Mouse (Mus musculus) neural tube, embryonic 11.5 days (tissue): ENCODE results near the gene Iqschfp. TPM values are rescaled to one million over a fixed set of nuclear protein-coding genes. Genes with fewer than 3 reads are reported as not detected.

ENCODE experiments used
- ATAC-seq: fragments of 200-750 bp; cut with Nextera tagmentation; 2 replicates; pipeline ENCODE4 v1.8.0; 2017; ENCODE audit warnings: moderate number of reproducible peaks, mild to moderate bottlenecking, moderate TSS enrichment, moderate library complexity; ENCODE audit not compliant: insufficient read depth, low FRiP score, low TSS enrichment
- DNase-seq: peaks from one replicate; pipeline ENCODE4 v3.0.0-alpha.2; 2015; ENCODE audit warnings: low spot score
- H3K27ac ChIP-seq: fragments of 300-500 bp; sonication (generic); 2 replicates; pipeline ENCODE4 v1.5.1; 2014; ENCODE audit warnings: low read depth, mild to moderate bottlenecking, low read length
- H3K27me3 ChIP-seq: fragments of 300-500 bp; sonication (generic); 2 replicates; pipeline ENCODE4 v1.6.1; 2014; ENCODE audit warnings: mild to moderate bottlenecking, low read length, mixed read lengths; ENCODE audit not compliant: control insufficient read depth, insufficient read depth
- H3K36me3 ChIP-seq: fragments of 300-500 bp; sonication (generic); 2 replicates; pipeline ENCODE4 v1.6.1; 2014; ENCODE audit warnings: mild to moderate bottlenecking, low read length, moderate library complexity, mixed read lengths; ENCODE audit not compliant: control insufficient read depth, insufficient read depth
- H3K4me1 ChIP-seq: fragments of 300-500 bp; sonication (generic); 2 replicates; pipeline ENCODE4 v1.6.1; 2014; ENCODE audit warnings: low read length, mixed read lengths; ENCODE audit not compliant: control insufficient read depth, insufficient read depth
- H3K4me2 ChIP-seq: fragments of 300-500 bp; sonication (generic); 2 replicates; pipeline ENCODE4 v1.6.1; 2014; ENCODE audit warnings: low read depth, mild to moderate bottlenecking, moderate library complexity
- H3K4me3 ChIP-seq: fragments of 300-500 bp; sonication (generic); 2 replicates; pipeline ENCODE4 v1.5.1; 2014; ENCODE audit warnings: low read depth, low read length
- H3K9ac ChIP-seq: fragments of 300-500 bp; sonication (generic); 2 replicates; pipeline ENCODE4 v1.6.1; 2014; ENCODE audit warnings: mild to moderate bottlenecking, low read length
- H3K9me3 ChIP-seq: fragments of 300-500 bp; sonication (generic); 2 replicates; pipeline ENCODE4 v1.6.1; 2016; ENCODE audit warnings: low read length; ENCODE audit not compliant: control insufficient read depth
- WGBS: fragments of 180-500 bp; shearing (Covaris S2); extraction: QIAGEN DNeasy Blood & Tissue Kit; methylation state at CpG from one replicate; pipeline ENCODE4 v1.1.7; 2014; 5-methylcytosine and 5-hydroxymethylcytosine counted together
- polyA plus RNA-seq: library from polyadenylated mRNA; unstranded; fragments of >200 nt; fragmentation: Nextera tagmentation; extraction: Ambion mirVana; gene quantifications from 2 replicates; pipeline ENCODE4 v1.2.1, GENCODE M21; 2014

Gene Iqschfp
- polyA plus RNA-seq, 1 experiment from 2014 or later: 0.37 TPM

GRCm38 (mm10) chr3:68572249-68573225, 680.5 kb downstream of the Iqschfp start:
- peak; percentile 84 for ATAC-seq
- 8% methylated on average over 28 of the region's 28 CpGs for WGBS
- H3K36me3 ChIP-seq: no peaks in the 10 kb centered on the region
- H3K9me3 ChIP-seq: no peaks in the 10 kb centered on the region
- peak overlapping the region; percentile 67 for H3K9ac ChIP-seq
- H3K4me1 ChIP-seq: peaks cover 15% of the 10 kb centered on the region
- H3K27me3 ChIP-seq: no peaks in the 10 kb centered on the region
- peak; percentile 84 for DNase-seq
- peak overlapping the region; percentile 91 for H3K27ac ChIP-seq
- H3K4me3 ChIP-seq: peak overlapping the region; percentile 33
- peak overlapping the region; percentile 51 for H3K4me2 ChIP-seq

DNA sequence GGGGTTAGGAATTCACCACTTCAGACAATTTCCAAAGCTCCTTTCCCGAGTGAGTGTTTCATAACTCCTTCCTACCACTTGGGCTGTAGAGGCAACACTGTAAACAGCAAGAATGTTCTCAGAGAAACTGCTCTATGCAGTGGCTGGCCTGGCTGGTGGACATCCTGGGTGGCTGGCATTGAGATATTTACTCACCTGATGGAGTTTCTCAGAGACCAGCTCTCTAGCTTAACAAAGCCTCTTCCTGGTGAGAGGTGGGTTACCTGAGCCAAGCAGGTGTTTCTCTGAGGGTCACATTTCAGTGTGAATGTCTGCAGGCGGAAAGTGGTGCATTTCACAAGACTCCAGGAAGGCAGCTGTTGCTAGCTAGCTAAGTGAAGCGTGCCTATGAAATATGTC, 681.2 kb downstream of the Iqschfp start:
- Histone ChIP-seq H3K27ac (0 out of 2 replicates have a peak overlapping the region, but pooled peaks have one; percentile 28), H3K4me2 (peak overlapping the region; percentile 51), H3K4me3 (peak overlapping the region; percentile 33), H3K4me1 (peaks cover 15% of the 10 kb centered on the region), H3K9ac (peak overlapping the region; percentile 2; the same call in 1 of the 2 replicates), H3K9me3 (no peaks in the 10 kb centered on the region), H3K36me3 (no peaks in the 10 kb centered on the region), H3K27me3 (no peaks in the 10 kb centered on the region)
- ATAC-seq (no peak), DNase-seq (no peak)
- WGBS: 60% methylated on average over 3 of the region's 3 CpGs

GRCm38 (mm10) chr3:68574097-68574496, 682.1 kb downstream of the Iqschfp start:
- 52% methylated on average over 5 of the region's 8 CpGs for WGBS
- Histone ChIP-seq H3K4me1 (peaks cover 15% of the 10 kb centered on the region), H3K9me3 (no peaks in the 10 kb centered on the region), H3K4me3 (peak overlapping the region; percentile 33; the same call in 1 of the 2 replicates), H3K27me3 (no peaks in the 10 kb centered on the region), H3K9ac (no peak overlapping the region), H3K36me3 (no peaks in the 10 kb centered on the region), H3K27ac (no peak overlapping the region), H3K4me2 (peak overlapping the region; percentile 51)
- DNase-seq (no peak), ATAC-seq (no peak)

DNA sequence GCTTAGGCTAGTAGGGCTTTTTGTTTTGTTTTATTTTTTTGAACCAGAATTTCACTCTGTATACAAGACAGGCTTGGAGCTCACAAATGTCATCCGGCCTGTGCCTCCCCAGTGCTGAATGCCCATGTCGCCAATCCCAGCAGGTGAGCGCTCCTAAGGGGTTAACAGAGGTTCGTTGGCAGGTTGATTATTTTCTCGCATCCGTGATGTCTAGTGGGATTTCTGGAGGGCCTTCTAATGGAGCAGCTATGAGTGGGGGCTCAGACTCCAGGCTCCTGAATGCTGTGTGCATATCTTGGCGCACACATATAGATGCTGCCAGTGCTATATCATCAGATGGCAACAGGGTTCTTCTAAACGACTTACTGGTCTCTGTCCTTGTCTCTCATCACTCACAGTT, 682.5 kb downstream of the Iqschfp start:
- Histone ChIP-seq H3K4me3 (peak overlapping the region; percentile 15; the same call in 1 of the 2 replicates), H3K9me3 (no peaks in the 10 kb centered on the region), H3K4me2 (peak overlapping the region; percentile 51; the same call in 1 of the 2 replicates), H3K9ac (no peak overlapping the region), H3K27ac (no peak overlapping the region), H3K36me3 (no peaks in the 10 kb centered on the region), H3K4me1 (peaks cover 15% of the 10 kb centered on the region), H3K27me3 (no peaks in the 10 kb centered on the region)
- 69% methylated on average over 8 of the region's 8 CpGs for WGBS
- no peak for DNase-seq
- no peak for ATAC-seq

GRCm38 (mm10) chr3:68575636-68576340, 683.8 kb downstream of the Iqschfp start:
- peak overlapping the region; percentile 8; the same call in 1 of the 2 replicates for H3K4me2 ChIP-seq
- ATAC-seq: no peak
- no peak overlapping the region for H3K9ac ChIP-seq
- peaks cover 15% of the 10 kb centered on the region for H3K4me1 ChIP-seq
- H3K27ac ChIP-seq: no peak overlapping the region
- 72% methylated on average over 10 of the region's 10 CpGs for WGBS
- H3K4me3 ChIP-seq: no peak overlapping the region
- DNase-seq: no peak
- no peaks in the 10 kb centered on the region for H3K27me3 ChIP-seq
- H3K36me3 ChIP-seq: no peaks in the 10 kb centered on the region
- H3K9me3 ChIP-seq: no peaks in the 10 kb centered on the region

DNA sequence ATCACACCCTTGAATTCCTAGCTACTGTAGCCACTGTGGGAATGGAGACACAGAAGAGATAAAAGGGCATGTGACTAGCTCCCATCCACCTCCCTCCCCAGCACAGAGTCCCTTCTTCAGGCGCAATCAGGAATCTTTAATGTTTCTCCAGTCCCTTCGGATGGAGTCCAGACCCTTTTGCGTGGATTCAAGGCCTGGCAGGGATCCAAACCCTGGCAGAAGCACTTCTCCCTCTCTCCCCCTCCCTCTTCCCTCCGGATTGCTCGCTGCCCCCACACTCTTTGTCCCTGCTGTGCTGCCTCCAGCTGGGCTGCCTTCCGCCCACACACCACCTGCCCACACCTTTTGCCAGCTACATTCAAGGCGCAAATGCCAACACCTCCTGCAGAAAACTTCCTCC, 684.4 kb downstream of the Iqschfp start:
- Histone ChIP-seq H3K4me1 (peaks cover 15% of the 10 kb centered on the region), H3K4me2 (no peak overlapping the region), H3K27ac (no peak overlapping the region), H3K9ac (peak overlapping the region; percentile 12; the same call in 1 of the 2 replicates), H3K4me3 (no peak overlapping the region), H3K36me3 (no peaks in the 10 kb centered on the region), H3K9me3 (no peaks in the 10 kb centered on the region), H3K27me3 (no peaks in the 10 kb centered on the region)
- ATAC-seq: no peak
- DNase-seq: peak; percentile 28
- 21% methylated on average over 7 of the region's 7 CpGs for WGBS

GRCm38 (mm10) chr3:68576948-68577347, 684.9 kb downstream of the Iqschfp start:
- no peaks in the 10 kb centered on the region for H3K36me3 ChIP-seq
- no peak overlapping the region for H3K4me2 ChIP-seq
- 60% methylated on average over 5 of the region's 5 CpGs for WGBS
- H3K4me1 ChIP-seq: peaks cover 18% of the 10 kb centered on the region
- H3K27ac ChIP-seq: no peak overlapping the region
- DNase-seq (no peak), ATAC-seq (no peak)
- H3K27me3 ChIP-seq: no peaks in the 10 kb centered on the region
- H3K9ac ChIP-seq: no peak overlapping the region
- no peaks in the 10 kb centered on the region for H3K9me3 ChIP-seq
- H3K4me3 ChIP-seq: no peak overlapping the region

- Histone ChIP-seq H3K27me3 (no peaks in the 10 kb centered on the region), H3K4me3 (no peak overlapping the region), H3K4me1 (peaks cover 40% of the 10 kb centered on the region), H3K9me3 (no peaks in the 10 kb centered on the region), H3K4me2 (no peak overlapping the region), H3K9ac (no peak overlapping the region), H3K27ac (no peak overlapping the region), H3K36me3 (no peaks in the 10 kb centered on the region)
- 62% methylated on average over 13 of the region's 13 CpGs for WGBS
- no peak for ATAC-seq
- no peak for DNase-seq
Measured at GRCm38 (mm10) chr3:68581591-68581990, 689.6 kb downstream of the Iqschfp start.
